Mouse (Mus musculus) embryonic facial prominence, embryonic 14.5 days (tissue): Measurements from ENCODE around the gene Atf6b. TPM values are rescaled to one million over a fixed set of nuclear protein-coding genes. Genes with fewer than 3 reads are reported as not detected.

Experiments used
- ATAC-seq: fragments of 200-750 bp; cut with Nextera tagmentation; 2 replicates; pipeline ENCODE4 v1.8.0; 2017; ENCODE audit warnings: low read depth, moderate number of reproducible peaks, moderate TSS enrichment
- DNase-seq: peaks from one replicate; pipeline ENCODE4 v3.0.0-alpha.2; 2015; ENCODE audit warnings: low spot score
- H3K27ac ChIP-seq: fragments of 300-500 bp; sonication (generic); replicated peaks from 2 replicates; pipeline ENCODE4 v1.5.1; 2014; ENCODE audit warnings: low read depth, mild to moderate bottlenecking, low read length, moderate library complexity
- H3K27me3 ChIP-seq: fragments of 300-500 bp; sonication (generic); replicated peaks from 2 replicates; pipeline ENCODE4 v1.6.1; 2014; ENCODE audit warnings: low read length; ENCODE audit not compliant: control insufficient read depth, insufficient read depth
- H3K36me3 ChIP-seq: fragments of 300-500 bp; sonication (generic); 2 replicates; pipeline ENCODE4 v1.6.1; 2014; ENCODE audit warnings: low read length, mixed read lengths; ENCODE audit not compliant: control insufficient read depth, insufficient read depth
- H3K4me1 ChIP-seq: fragments of 300-500 bp; sonication (generic); 2 replicates; pipeline ENCODE4 v1.6.1; 2014; ENCODE audit warnings: antibody characterized with exemption, low read length; ENCODE audit not compliant: control insufficient read depth, insufficient read depth
- H3K4me2 ChIP-seq: fragments of 300-500 bp; sonication (generic); 2 replicates; pipeline ENCODE4 v1.6.1; 2014; ENCODE audit warnings: low read depth, mild to moderate bottlenecking, low read length, moderate library complexity, mixed read lengths
- H3K4me3 ChIP-seq: fragments of 300-500 bp; sonication (generic); 2 replicates; pipeline ENCODE4 v1.5.1; 2014; ENCODE audit warnings: low read depth, mild to moderate bottlenecking, low read length
- H3K9ac ChIP-seq: fragments of 300-500 bp; sonication (generic); 2 replicates; pipeline ENCODE4 v1.6.1; 2014; ENCODE audit warnings: low read depth, mild to moderate bottlenecking, low read length, moderate library complexity, mixed read lengths
- H3K9me3 ChIP-seq: fragments of 300-500 bp; sonication (generic); 2 replicates; pipeline ENCODE4 v1.6.1; 2016; ENCODE audit warnings: low read length; ENCODE audit not compliant: control insufficient read depth
- WGBS: fragments of 180-500 bp; shearing (Covaris S2); extraction: QIAGEN DNeasy Blood & Tissue Kit; methylation state at CpG from one replicate; pipeline ENCODE4 v1.1.7; 2014; 5-methylcytosine and 5-hydroxymethylcytosine counted together
- polyA plus RNA-seq: library from polyadenylated mRNA; unstranded; fragments of >200 nt; fragmentation: Nextera tagmentation; extraction: Ambion mirVana; gene quantifications from 2 replicates; pipeline ENCODE4 v1.2.1, GENCODE M21; 2014

The Atf6b gene
- 60.8 and 68.5 TPM in 2 replicates for polyA plus RNA-seq

- peak within 1 kb of the TSS; percentile 95 for H3K4me3 ChIP-seq
- H3K27me3 ChIP-seq, result no peaks in the 10 kb centered on the region
- H3K4me2 ChIP-seq, result peak within 1 kb of the TSS; percentile 88
- DNase-seq, result peak; percentile 100
- WGBS, result 2% methylated on average over 49 of the region's 66 CpGs
- H3K27ac ChIP-seq, result peak within 1 kb of the TSS; percentile 40; the same call in 1 of the 2 replicates
- H3K9me3 ChIP-seq, result no peaks in the 10 kb centered on the region
- peaks cover 20% of the 10 kb centered on the region for H3K4me1 ChIP-seq
- H3K9ac ChIP-seq, result peak within 1 kb of the TSS; percentile 89
- ATAC-seq, result peak; percentile 98
- H3K36me3 ChIP-seq, result peaks cover 28% of the 10 kb centered on the region
Measured at GRCm38 (mm10) chr17:34646906-34647787, at the start of gene Atf6b. Gene Atf6b, plus strand, starts transcription at chr17:34647146.

GRCm38 (mm10) chr17:34597566-34598095 is 49.3 kb upstream of the Atf6b start, which contains the start of gene Ager:
Gene Ager, plus strand, starts transcription at chr17:34597862.
- ATAC-seq (no peak), DNase-seq (no peak)
- peaks cover 21% of the 10 kb centered on the region for H3K4me1 ChIP-seq
- no peaks in the 10 kb centered on the region for H3K27me3 ChIP-seq
- H3K9ac ChIP-seq, result peak within 1 kb of the TSS; percentile 27
- 22% methylated on average over 5 of the region's 6 CpGs for WGBS
- H3K36me3 ChIP-seq, result peaks cover 52% of the 10 kb centered on the region
- H3K27ac ChIP-seq, result no peak within 1 kb of the TSS; the same call in 1 of the 2 replicates
- no peaks in the 10 kb centered on the region for H3K9me3 ChIP-seq
- no peak within 1 kb of the TSS for H3K4me2 ChIP-seq
- no peak within 1 kb of the TSS for H3K4me3 ChIP-seq

GRCm38 (mm10) chr17:34599891-34600290 is 47.1 kb upstream of the Atf6b start:
- no peaks in the 10 kb centered on the region for H3K27me3 ChIP-seq
- no peak overlapping the region for H3K4me3 ChIP-seq
- 73% methylated on average over 9 of the region's 9 CpGs for WGBS
- H3K9ac ChIP-seq, result no peak overlapping the region
- no peak overlapping the region for H3K4me2 ChIP-seq
- peaks cover 42% of the 10 kb centered on the region for H3K36me3 ChIP-seq
- ATAC-seq, result no peak
- DNase-seq, result no peak
- no peaks in the 10 kb centered on the region for H3K9me3 ChIP-seq
- peaks cover 17% of the 10 kb centered on the region for H3K4me1 ChIP-seq
- no peak overlapping the region for H3K27ac ChIP-seq

DNA sequence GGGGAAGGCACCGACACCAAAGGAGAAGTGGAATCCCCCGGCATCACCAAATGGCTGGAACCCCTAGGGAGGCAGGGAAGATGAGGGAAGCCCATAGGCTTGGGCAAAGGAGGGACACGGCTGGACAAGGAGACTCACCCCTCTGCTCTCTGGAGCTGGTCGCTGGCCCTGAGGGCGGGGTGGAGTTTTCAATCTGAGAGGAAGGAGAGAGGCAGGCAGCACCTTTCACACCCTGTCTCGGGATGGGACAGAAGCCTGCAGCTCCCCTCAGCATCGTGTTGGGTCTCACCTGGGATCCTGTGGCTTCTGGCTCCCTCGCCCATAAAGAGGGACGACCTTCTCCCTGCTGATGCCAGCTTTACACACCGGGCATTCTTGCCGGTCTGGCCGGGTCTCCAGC is 45.1 kb upstream of the Atf6b start:
- no peaks in the 10 kb centered on the region for H3K27me3 ChIP-seq
- DNase-seq (no peak), ATAC-seq (no peak)
- no peaks in the 10 kb centered on the region for H3K9me3 ChIP-seq
- H3K4me3 ChIP-seq, result peak overlapping the region; percentile 64; the same call in 1 of the 2 replicates
- H3K27ac ChIP-seq, result no peak overlapping the region
- peak overlapping the region; percentile 76; the same call in 1 of the 2 replicates for H3K9ac ChIP-seq
- whole genome bisulfite sequencing, result 87% methylated on average over 12 of the region's 12 CpGs
- H3K36me3 ChIP-seq, result peaks cover 24% of the 10 kb centered on the region
- peaks cover 21% of the 10 kb centered on the region for H3K4me1 ChIP-seq
- H3K4me2 ChIP-seq, result no peak overlapping the region; the same call in 1 of the 2 replicates

GRCm38 (mm10) chr17:34603375-34604060 is 43.4 kb upstream of the Atf6b start, which contains the start of gene Rnf5:
Gene Rnf5, minus strand, starts transcription at chr17:34603690.
- H3K4me1 ChIP-seq, result peaks cover 17% of the 10 kb centered on the region
- H3K36me3 ChIP-seq, result peaks cover 21% of the 10 kb centered on the region
- peak; percentile 96 for ATAC-seq
- peak; percentile 100 for DNase-seq
- no peaks in the 10 kb centered on the region for H3K27me3 ChIP-seq
- H3K27ac ChIP-seq, result peak within 1 kb of the TSS; percentile 89
- H3K9me3 ChIP-seq, result no peaks in the 10 kb centered on the region
- under 1% methylated on average over 30 of the region's 30 CpGs for WGBS
- peak within 1 kb of the TSS; percentile 76 for H3K9ac ChIP-seq
- peak within 1 kb of the TSS; percentile 74 for H3K4me3 ChIP-seq
- H3K4me2 ChIP-seq, result peak within 1 kb of the TSS; percentile 90

DNA sequence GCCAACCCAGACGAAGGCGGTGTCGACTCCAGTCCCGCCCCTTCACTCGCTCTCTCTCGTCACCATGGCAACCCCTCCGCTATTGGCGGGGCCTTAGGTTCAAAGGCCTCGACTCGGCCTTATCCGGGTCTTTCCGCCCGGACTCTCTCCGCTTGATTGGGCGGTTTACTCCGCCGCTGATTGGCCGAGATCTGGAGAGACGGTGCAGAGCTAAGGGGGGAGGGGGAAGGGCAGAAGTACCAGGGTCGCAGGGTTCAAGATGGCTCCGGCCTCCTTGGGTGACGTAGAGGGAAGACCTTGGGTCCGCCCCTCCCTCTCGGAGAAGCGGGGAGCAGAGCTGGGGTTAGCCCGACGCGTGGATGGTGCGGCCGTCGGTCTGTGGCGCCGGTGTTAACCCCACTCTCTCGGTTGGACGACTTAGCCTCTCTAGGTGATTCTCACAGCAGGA is 42.9 kb upstream of the Atf6b start, which contains the start of gene Agpat1:
Agpat1 (plus strand) TSS at position 202 of the 448 bp plus-strand sequence.
- Histone ChIP-seq H3K4me1 (peaks cover 17% of the 10 kb centered on the region), H3K4me3 (peak within 1 kb of the TSS; percentile 74), H3K9ac (peak within 1 kb of the TSS; percentile 91), H3K36me3 (peaks cover 21% of the 10 kb centered on the region), H3K27me3 (no peaks in the 10 kb centered on the region), H3K9me3 (no peaks in the 10 kb centered on the region), H3K4me2 (peak within 1 kb of the TSS; percentile 90), H3K27ac (peak within 1 kb of the TSS; percentile 89)
- DNase-seq (peak; percentile 100), ATAC-seq (peak; percentile 87)
- WGBS, result under 1% methylated on average over 31 of the region's 35 CpGs

- DNase-seq (no peak), ATAC-seq (no peak)
- no peaks in the 10 kb centered on the region for H3K27me3 ChIP-seq
- peak overlapping the region; percentile 89 for H3K27ac ChIP-seq
- 21% methylated on average over 24 of the region's 24 CpGs for WGBS
- peaks cover 17% of the 10 kb centered on the region for H3K4me1 ChIP-seq
- peak overlapping the region; percentile 91 for H3K9ac ChIP-seq
- peaks cover 21% of the 10 kb centered on the region for H3K36me3 ChIP-seq
- H3K4me3 ChIP-seq, result peak overlapping the region; percentile 74
- peak overlapping the region; percentile 90 for H3K4me2 ChIP-seq
- H3K9me3 ChIP-seq, result no peaks in the 10 kb centered on the region
Measured at GRCm38 (mm10) chr17:34604511-34605237, 42.3 kb upstream of the Atf6b start.
